Mouse (Mus musculus) gastrocnemius, adult 18-20 months (tissue): ENCODE data around the gene Fkbp10. TPM values are rescaled to one million over a fixed set of nuclear protein-coding genes. Genes with fewer than 3 reads are reported as not detected.

ENCODE experiments used
- DNase-seq: peaks from one replicate; pipeline ENCODE4 v3.0.0; 2021; ENCODE audit warnings: low spot score
- total RNA-seq, 2 experiments: library from RNA; stranded (reverse); gene quantifications; 2 replicates each; pipeline ENCODE4 v1.2.3; 2021

Gene Fkbp10
- total RNA-seq, 2 experiments from 2014 or later = 1.9 to 2.6 TPM

GRCm38 (mm10) chr11:100409686-100410085 lies 5.8 kb upstream of the Fkbp10 start:
- no peak for DNase-seq

DNA sequence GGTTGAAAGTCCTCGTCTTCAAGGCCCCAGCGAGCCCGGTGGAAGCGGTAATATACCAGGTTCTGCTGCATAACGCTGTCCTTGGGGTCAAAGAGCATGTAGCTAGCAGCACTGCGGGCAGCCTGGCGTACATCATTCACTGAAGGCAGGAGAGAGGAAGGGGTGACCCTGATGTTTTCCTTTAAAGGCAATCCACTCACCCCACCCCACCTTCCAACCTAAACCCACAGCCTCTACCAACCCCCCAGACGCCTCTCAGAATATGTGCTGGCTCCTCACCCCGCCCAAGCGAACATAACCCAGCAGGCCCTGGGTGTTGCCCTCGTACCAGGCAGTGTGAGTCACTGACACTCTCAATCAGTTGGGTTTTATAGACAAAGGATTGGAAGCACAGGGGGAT lies 3.8 kb upstream of the Fkbp10 start:
- DNase-seq = no peak

- no peak for DNase-seq
Observed at GRCm38 (mm10) chr11:100413541-100413940, 2.0 kb upstream of the Fkbp10 start.

- DNase-seq = peak; percentile 80
Observed at GRCm38 (mm10) chr11:100414021-100414913, 1.2 kb upstream of the Fkbp10 start, which contains the start of gene P3h4. P3h4 (minus strand) TSS chr11:100414836.

DNA sequence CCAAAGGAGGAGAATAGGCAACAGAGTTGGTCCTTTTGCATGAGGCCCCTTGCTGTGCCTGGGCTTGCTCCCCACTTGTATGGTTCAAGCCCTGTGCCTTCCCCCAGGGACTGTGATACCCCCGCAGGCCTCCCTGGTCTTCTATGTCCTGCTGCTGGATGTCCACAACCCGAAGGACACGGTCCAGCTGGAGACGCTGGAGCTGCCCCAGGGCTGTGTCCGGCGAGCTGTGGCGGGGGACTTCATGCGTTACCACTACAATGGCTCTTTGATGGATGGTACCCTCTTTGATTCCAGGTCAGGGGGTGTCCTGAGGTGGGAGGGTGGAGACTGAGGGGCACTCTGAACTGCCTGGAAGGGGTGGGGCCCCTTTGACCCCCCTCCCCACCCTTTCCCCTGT lies 6.0 kb downstream of the Fkbp10 start:
- no peak for DNase-seq

DNA sequence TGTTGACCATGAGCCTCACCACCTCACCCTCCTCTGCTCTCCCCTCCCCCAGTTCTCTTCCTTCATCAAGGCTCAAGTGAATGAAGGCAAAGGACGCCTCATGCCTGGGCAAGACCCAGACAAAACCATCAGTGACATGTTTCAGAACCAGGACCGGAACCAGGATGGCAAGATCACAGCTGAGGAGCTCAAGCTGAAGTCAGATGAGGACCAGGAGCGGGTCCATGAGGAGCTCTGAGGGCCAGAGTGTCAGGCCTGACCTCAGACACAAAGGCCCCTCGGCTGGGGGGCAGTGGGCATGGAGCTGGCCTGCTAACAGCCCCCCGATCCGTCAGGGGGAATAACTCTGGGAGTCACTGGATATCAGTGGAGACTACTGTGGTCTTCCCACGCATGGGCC lies 8.3 kb downstream of the Fkbp10 start:
- no peak for DNase-seq

DNA sequence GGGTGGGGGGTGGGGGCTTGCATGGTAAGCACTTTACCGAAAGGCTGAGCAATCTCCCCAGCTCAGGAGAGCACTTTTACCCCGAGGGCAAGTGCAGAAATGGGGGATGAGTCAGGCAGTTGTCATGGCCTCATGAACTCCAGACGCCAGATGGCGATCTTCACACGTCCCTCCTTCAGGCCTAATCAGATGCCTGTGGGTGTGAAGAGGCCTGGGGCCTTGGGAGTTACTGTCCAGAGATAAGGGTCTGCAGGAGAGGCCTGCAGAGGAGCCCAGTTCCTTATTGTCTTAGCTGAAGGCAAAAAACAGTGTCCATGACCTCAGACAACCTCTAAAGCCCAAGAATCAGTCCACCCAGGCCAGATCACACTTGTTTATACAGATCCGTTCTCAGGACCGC lies 10.4 kb downstream of the Fkbp10 start:
- DNase-seq = peak; percentile 68

DNA sequence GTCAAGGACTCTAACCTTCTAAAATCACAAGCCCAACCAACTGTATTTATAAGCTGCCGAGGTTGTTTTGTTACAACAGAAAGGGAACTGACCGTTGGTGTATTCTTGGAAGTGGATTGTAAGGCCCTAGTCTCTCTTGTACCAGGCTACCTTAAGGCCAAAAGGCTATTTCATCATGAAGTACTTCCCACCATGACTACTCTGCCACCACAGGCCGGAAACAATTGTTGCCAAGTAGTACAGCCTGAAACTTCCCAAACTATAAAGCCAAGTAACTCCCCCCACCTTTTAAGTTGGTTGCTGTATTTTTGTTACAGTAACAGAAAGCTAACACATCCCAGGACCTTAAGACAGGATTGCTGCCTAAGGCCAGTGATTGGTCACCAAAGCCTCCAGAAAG lies 11.3 kb downstream of the Fkbp10 start:
- DNase-seq = no peak

- DNase-seq = no peak
Observed at GRCm38 (mm10) chr11:100428612-100429199, 13.2 kb downstream of the Fkbp10 start.

- no peak for DNase-seq
Observed at GRCm38 (mm10) chr11:100430052-100430451, 14.6 kb downstream of the Fkbp10 start.

GRCm38 (mm10) chr11:100432002-100432401 lies 16.5 kb downstream of the Fkbp10 start:
- DNase-seq = no peak

GRCm38 (mm10) chr11:100435678-100436246 lies 20.3 kb downstream of the Fkbp10 start:
- DNase-seq = no peak

GRCm38 (mm10) chr11:100437901-100438300 lies 22.4 kb downstream of the Fkbp10 start:
- no peak for DNase-seq

DNA sequence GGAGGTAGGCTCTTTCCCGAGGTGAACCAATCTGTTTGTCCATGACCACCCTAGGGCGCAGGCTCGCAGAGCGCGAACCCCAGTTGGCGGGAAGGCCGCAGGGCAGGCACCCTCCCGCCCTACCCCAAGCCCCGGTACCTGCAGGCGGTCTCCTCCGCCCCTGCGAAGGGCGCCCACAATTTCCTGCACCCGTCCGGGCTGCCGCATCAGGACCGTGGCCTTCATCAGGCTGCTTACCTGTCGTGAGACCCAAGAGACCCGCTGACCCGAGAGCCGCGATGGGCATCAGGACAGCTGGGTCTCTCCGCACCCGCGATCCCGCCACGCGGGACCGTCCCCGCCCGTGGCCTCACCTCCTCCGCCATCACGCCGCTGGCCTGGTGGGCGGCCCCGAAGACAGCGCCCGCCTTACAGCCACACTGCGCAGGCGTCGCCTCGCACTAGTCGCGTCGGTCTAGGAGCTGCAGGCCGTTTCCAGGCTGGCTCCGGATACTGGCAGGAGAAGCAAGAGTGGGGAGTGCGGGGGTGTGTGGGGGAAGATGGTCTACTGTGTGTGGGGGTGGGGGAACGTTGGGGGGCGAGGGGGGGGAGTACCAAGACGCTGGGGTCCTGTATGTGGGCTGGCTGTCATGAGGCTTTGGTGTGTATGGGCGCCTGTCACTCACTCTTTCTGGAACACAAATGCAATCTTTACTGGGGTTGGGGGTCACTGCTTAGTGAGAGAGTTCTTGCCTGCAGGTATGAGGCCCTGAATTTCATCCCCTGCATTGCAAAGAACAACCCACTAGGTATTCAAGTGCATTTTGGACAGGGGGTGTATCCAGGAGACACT lies 25.4 kb downstream of the Fkbp10 start:
- peak; percentile 82 for DNase-seq

- no peak for DNase-seq
Observed at GRCm38 (mm10) chr11:100441797-100442196, 26.3 kb downstream of the Fkbp10 start, which contains the start of the genes Nt5c3b and Klhl10. Nt5c3b (minus strand) TSS chr11:100441808. Klhl10 (plus strand) TSS chr11:100441917.

DNA sequence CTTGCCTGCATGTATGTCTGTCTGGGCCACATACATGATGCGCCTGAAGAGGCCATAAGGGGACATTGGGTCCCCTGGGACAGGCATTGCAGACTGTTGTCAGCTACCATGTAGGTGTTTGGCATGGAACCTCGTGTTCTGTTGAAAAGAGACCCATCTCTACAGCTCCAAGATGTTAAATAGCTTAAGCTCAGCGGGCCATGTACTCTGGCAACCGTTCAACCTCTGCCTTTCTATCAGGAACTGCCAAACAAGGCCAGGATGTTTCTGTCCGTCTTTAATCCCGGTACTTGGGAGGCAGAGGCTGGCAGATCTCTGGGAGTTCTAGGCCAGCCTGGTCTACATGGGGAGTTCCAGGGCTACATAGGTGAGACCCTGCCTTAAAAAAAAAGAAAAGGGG lies 27.1 kb downstream of the Fkbp10 start:
- no peak for DNase-seq

DNA sequence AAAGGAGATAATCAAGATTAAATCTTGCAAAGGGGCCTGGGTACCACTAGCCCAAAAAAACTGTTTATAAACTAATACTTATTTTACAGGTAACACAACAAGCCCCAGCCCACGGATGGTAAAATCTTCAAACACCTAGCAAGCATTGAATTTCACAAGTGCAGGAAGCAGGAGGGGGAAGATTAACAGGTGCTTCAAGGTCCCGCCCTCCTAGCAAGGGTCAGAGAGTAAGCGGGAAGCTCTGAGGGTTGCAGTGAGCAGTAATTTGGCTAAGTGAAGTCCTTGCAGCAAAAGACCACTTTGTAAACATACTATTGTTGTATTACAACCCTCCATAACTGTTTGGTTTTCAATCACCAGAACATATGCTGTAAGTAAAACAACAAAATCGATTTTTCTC lies 41.8 kb downstream of the Fkbp10 start:
- DNase-seq = no peak

DNA sequence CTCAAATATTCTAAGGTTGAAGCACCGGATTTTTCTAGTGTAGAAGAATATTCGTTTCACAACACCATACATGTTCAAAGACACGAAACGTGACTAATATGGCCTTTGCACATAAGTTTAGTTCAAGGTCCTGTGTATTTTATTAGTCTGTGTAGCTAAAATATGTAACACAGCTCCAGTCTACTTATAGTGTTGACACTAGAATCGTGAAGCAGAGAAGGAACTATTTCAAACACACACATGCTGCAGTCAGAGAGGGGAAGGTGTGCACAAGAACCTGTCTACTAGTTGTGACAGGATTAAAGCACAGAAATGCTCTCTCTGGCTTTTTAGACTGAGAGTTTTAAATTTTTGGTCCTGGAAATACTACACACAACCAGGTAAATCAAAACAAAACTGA lies 42.2 kb downstream of the Fkbp10 start:
- DNase-seq = no peak

DNA sequence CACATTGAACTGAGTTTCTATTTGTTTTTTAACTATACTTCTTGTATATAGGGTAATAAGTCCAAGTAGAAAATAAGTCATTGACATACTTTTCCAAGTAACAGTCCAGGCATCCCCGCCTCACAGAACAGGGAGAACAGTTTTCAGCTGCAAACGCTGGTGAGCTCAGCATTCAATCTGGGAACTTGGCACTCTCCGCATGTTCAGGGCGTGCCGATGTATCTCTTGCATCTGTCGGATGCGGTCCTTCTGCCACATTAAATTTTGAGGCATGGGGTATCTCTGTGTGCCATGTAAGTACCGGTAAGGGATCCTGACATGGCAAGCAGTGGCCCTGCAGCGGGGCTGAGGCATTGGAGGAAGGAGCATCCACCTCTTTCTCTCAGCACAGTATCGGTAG lies 47.2 kb downstream of the Fkbp10 start:
- peak; percentile 40 for DNase-seq

DNA sequence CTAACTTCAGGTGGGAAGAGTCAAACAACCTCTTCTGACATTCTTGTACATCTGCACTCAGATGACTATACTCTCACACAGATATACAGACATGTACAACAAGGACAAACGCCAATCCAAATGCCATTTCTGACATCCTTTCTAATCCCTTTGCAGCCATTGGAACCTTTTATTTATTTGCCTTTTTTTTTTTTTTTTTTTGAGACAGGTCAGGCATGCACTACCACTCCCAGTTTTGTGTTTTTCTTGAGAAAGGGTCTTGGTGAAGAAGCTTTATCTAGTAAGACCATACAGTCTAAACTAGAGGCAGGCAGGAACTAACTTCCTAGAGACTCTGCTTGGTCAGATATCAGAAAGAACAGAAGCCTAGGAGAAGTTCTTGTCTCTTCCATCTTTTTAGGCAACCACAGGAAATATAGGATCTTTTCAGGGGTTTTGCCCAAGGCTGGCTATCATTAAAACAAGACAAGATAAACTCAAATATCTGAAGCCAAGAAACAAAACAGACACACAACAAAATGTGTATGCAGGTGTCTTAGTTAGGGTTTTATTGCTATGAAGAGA lies 49.8 kb downstream of the Fkbp10 start:
- DNase-seq = no peak

DNA sequence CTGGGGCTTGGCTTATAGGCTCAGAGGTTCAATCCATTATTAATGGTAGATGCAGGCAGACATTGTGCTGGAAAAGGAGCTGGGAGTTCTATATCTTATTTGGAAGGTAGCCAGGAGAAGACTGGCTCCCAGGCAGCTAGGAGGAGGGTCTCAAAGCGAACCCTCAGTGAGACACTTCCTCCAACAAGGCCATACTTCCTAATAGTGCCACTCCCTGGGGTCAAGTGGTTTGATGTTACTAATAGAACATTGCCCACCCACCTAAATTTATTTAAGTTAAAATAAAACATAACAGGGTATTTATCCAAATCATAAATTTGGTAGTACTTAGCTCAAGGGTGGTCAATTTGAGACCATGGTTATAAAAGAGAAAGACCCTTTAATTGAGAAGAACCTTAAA lies 50.3 kb downstream of the Fkbp10 start:
- DNase-seq = no peak
